17 mouse cellular contexts compared by ENCODE assay signal in the genomic region with DNA sequence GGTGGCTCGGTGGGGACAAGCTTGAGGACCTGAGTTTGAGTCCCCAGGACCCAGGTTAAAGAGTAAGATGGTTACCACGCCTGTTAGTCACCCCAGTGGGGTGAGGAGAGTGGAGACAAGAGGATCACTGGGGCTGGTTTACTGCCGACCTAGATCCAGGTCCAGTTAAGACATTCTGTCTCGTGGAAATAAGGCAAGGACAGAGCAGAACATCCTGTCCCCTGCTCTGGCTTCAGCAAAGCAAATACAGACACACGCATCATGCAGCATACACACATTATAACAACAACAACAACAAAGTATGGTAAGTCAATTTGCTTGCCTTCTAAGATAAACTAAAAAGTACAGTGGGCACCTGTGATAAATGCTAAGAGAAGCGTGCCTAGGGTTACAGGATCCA.
"Had no signal": no experiment of that assay in that cellular context is flagged by ENCODE, and none has a peak within 500 bp of the region (broad histone marks: within the 10 kb centered on the region; RNA-seq: fewer than 3 reads in every experiment).

No protein-coding gene starts in this region.

- ATAC-seq: midbrain, embryonic 16.5 days had no signal

- H3K9me3 ChIP-seq: liver, embryonic 15.5 days; midbrain, embryonic 10.5 days; midbrain, embryonic 12.5 days; neural tube, embryonic 13.5 days; neural tube, embryonic 15.5 days; stomach, embryonic 15.5 days had no signal

- H3K4me3 ChIP-seq: liver, embryonic 15.5 days; midbrain, embryonic 10.5 days; midbrain, embryonic 12.5 days; myocyte; neural tube, embryonic 13.5 days; neural tube, embryonic 15.5 days; stomach, embryonic 15.5 days had no signal

- H3K27me3 ChIP-seq: liver, embryonic 15.5 days; neural tube, embryonic 13.5 days; neural tube, embryonic 15.5 days; stomach, embryonic 15.5 days had no signal

- H3K9ac ChIP-seq: liver, embryonic 15.5 days; lung, embryonic 14.5 days; midbrain, embryonic 12.5 days; neural tube, embryonic 13.5 days; neural tube, embryonic 15.5 days; stomach, embryonic 15.5 days had no signal

- DNase-seq: lung, postnatal 14 days; lung, postnatal 4 days; midbrain, embryonic 14.5 days; right cerebral cortex, postnatal 14 days; thymus, adult 2 months; thymus, postnatal 25 days; thymus, postnatal 4 days had no signal

- H3K4me2 ChIP-seq: liver, embryonic 15.5 days; lung, embryonic 14.5 days; midbrain, embryonic 12.5 days; neural tube, embryonic 13.5 days; neural tube, embryonic 15.5 days; stomach, embryonic 15.5 days had no signal

- H3K27ac ChIP-seq: liver, embryonic 15.5 days; midbrain, embryonic 10.5 days; midbrain, embryonic 12.5 days; neural tube, embryonic 13.5 days; neural tube, embryonic 15.5 days; stomach, embryonic 15.5 days; stomach, postnatal 0 days had no signal

- H3K36me3 ChIP-seq: liver, embryonic 15.5 days; midbrain, embryonic 10.5 days; midbrain, embryonic 12.5 days; neural tube, embryonic 13.5 days; neural tube, embryonic 15.5 days; stomach, embryonic 15.5 days had no signal
